Mouse (Mus musculus): ENCODE results near the gene Rfpl4. TPM values are rescaled to one million over a fixed set of nuclear protein-coding genes. Genes with fewer than 3 reads are reported as not detected.

Gene Rfpl4
- total RNA-seq (2023) = not detected

GRCm38 (mm10) chr7:5116850-5117249, at the start of gene Rfpl4:
TSS of gene Rfpl4 (minus strand) at chr7:5116950.

GRCm38 (mm10) chr7:5149570-5149969, 32.8 kb upstream of the Rfpl4 start, which contains the start of gene Vmn1r55:
TSS of gene Vmn1r55 (minus strand) at chr7:5149670.

GRCm38 (mm10) chr7:5125549-5126406, 9.0 kb upstream of the Rfpl4 start, which contains the start of gene Rasl2-9:
TSS of gene Rasl2-9 (minus strand) at chr7:5125950.

GRCm38 (mm10) chr7:5080010-5080751, 36.6 kb downstream of the Rfpl4 start, which contains the start of gene Epn1:
TSS of gene Epn1 (plus strand) at chr7:5080235.

GRCm38 (mm10) chr7:5061774-5062359, 54.9 kb downstream of the Rfpl4 start, which contains the start of gene U2af2:
TSS of gene U2af2 (plus strand) at chr7:5062143.

Other genes starting within 250 kb of the Rfpl4 start
- 9.7 TPM for gene Isoc2b, start 246.7 kb downstream of the Rfpl4 start, total RNA-seq (2023)
- 13.4 TPM for gene Isoc2a, start 239.8 kb downstream of the Rfpl4 start, total RNA-seq (2023)
- gene Gm36210, start 210.4 kb downstream of the Rfpl4 start, total RNA-seq (2023) = not detected
- 35.2 TPM for gene Zfp628, start 201.7 kb downstream of the Rfpl4 start, total RNA-seq (2023)
- gene Nat14, start 194.9 kb downstream of the Rfpl4 start, total RNA-seq (2023) = 13.9 TPM
- gene Ssc5d, start 191.2 kb downstream of the Rfpl4 start, total RNA-seq (2023) = 0.47 TPM
- not detected for gene Sbk2, start 152.5 kb downstream of the Rfpl4 start, total RNA-seq (2023)
- gene Sbk3, start 145.8 kb downstream of the Rfpl4 start, total RNA-seq (2023) = not detected
- gene Zfp579, start 120.8 kb downstream of the Rfpl4 start, total RNA-seq (2023) = 34.3 TPM
- gene Zfp524, start 102.5 kb downstream of the Rfpl4 start, total RNA-seq (2023) = 14.7 TPM
- 47.3 TPM for gene Fiz1, start 102.3 kb downstream of the Rfpl4 start, total RNA-seq (2023)
- not detected for gene Gm44973, start 101.5 kb downstream of the Rfpl4 start, total RNA-seq (2023)
- gene Zfp865, start 96.6 kb downstream of the Rfpl4 start, total RNA-seq (2023) = 57.5 TPM
- gene Ccdc106, start 96.4 kb downstream of the Rfpl4 start, total RNA-seq (2023) = 0.44 TPM
- gene 4632433K11Rik, start 82.8 kb downstream of the Rfpl4 start, total RNA-seq (2023) = not detected
- gene Zfp784, start 78.5 kb downstream of the Rfpl4 start, total RNA-seq (2023) = 7.4 TPM
- gene Zfp580, start 65.4 kb downstream of the Rfpl4 start, total RNA-seq (2023) = 2.9 TPM
- gene U2af2, start 54.8 kb downstream of the Rfpl4 start, total RNA-seq (2023) = 436 TPM
- gene Epn1, start 36.7 kb downstream of the Rfpl4 start, total RNA-seq (2023) = 110 TPM
- gene Rasl2-9, start 9.0 kb upstream of the Rfpl4 start, total RNA-seq (2023) = not detected
- gene Vmn1r55, start 32.7 kb upstream of the Rfpl4 start, total RNA-seq (2023) = not detected
- gene Vmn1r56, start 79.8 kb upstream of the Rfpl4 start, total RNA-seq (2023) = not detected
- not detected for gene Vmn1r57, start 101.5 kb upstream of the Rfpl4 start, total RNA-seq (2023)
- gene Gm5065, start 233.6 kb upstream of the Rfpl4 start, total RNA-seq (2023) = not detected
- gene Nlrp2, start 234.1 kb upstream of the Rfpl4 start, total RNA-seq (2023) = not detected